Mouse (Mus musculus) heart, adult 2 months (tissue): ENCODE measurements at regions not wholly inside any gene's neighbourhood (a gene's known extent, or its start where the extent isn't known, plus 50 kb on each side); places are given as distances from the start of the nearest gene placed in this dataset.

Source experiments
- DNase-seq, 2 experiments: peaks; one replicate each; pipeline ENCODE4 v3.0.0; 2021
- H3K27ac ChIP-seq: fragments of 200-600 bp; 2 replicates; pipeline ENCODE4 v1.8.1; 2022
- H3K27me3 ChIP-seq: fragments of 200-500 bp; 2 replicates; pipeline ENCODE4 v1.6.1; 2012; ENCODE audit warnings: mild to moderate bottlenecking, low read length, inconsistent platforms, mixed read lengths; ENCODE audit not compliant: control insufficient read depth, insufficient read depth
- H3K36me3 ChIP-seq: fragments of 200-500 bp; 2 replicates; pipeline ENCODE4 v1.6.1; 2012; ENCODE audit warnings: low read length, inconsistent platforms; ENCODE audit not compliant: control insufficient read depth, insufficient read depth
- H3K4me1 ChIP-seq: fragments of 200-500 bp; 2 replicates; pipeline ENCODE4 v1.6.1; 2011; ENCODE audit warnings: low read length; ENCODE audit not compliant: control insufficient read depth, insufficient read depth
- H3K4me3 ChIP-seq: fragments of 200-600 bp; 2 replicates; pipeline ENCODE4 v1.8.1; 2022
- H3K79me2 ChIP-seq: fragments of 200-500 bp; replicated peaks from 2 replicates; pipeline ENCODE4 v1.6.1; 2012; ENCODE audit warnings: mild to moderate bottlenecking, inconsistent platforms, low read length, moderate library complexity, mixed read lengths; ENCODE audit not compliant: control insufficient read depth, insufficient read depth
- H3K9ac ChIP-seq: fragments of 200-500 bp; 2 replicates; pipeline ENCODE4 v1.6.1; 2012; ENCODE audit warnings: low read depth, mild to moderate bottlenecking, control low read depth, inconsistent platforms, low read length, mixed read lengths
- CTCF ChIP-seq: fragments of 200-600 bp; IDR thresholded peaks from 2 replicates; pipeline ENCODE4 v1.8.1; 2022; ENCODE audit warnings: antibody characterized with exemption, mild to moderate bottlenecking, moderate library complexity
- EP300 ChIP-seq: fragments of 200-500 bp; IDR thresholded peaks from 2 replicates; pipeline ENCODE4 v1.6.1; 2011; ENCODE audit warnings: low read depth, low read length, control low read depth; ENCODE audit not compliant: insufficient read depth
- POLR2A ChIP-seq: fragments of 200-500 bp; IDR thresholded peaks from 2 replicates; pipeline ENCODE4 v1.6.1; 2011; ENCODE audit warnings: mild to moderate bottlenecking, low read depth, low read length, control low read depth; ENCODE audit not compliant: insufficient read depth
- WGBS: fragments of 180-500 bp; shearing (Covaris S2); methylation state at CpG from one replicate; pipeline ENCODE4 v1.1.7; 2018; 5-methylcytosine and 5-hydroxymethylcytosine counted together
- intact Hi-C: fragments of 180-260 bp; cut with DNase I; formaldehyde crosslinking; loops from one replicate; pipeline ENCODE4 v1.15.1; 2025

DNA sequence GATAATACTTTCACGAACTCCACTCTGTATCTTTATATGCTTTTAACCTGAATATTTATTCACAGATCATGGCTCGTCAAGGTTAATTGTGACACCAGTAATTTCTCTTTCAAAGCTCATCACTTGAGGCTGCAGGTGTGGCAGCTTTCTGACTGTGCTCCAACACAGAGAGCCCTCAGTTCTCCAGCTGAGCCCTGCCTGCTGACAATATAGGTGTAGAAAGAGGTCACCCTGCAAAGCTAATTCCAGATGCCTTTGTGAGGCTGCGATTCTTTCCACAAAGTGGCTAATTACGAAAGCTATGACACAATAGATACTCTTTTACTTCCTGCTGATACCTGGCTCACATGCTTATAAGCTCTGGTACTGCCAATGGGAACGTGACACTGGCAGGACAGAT lies 64.0 kb downstream of the Slitrk5 start:
- intact Hi-C loops: no loop called here
- Histone ChIP-seq H3K27me3 (no peaks in the 10 kb centered on the region), H3K27ac (no peak overlapping the region), H3K4me1 (no peaks in the 10 kb centered on the region), H3K79me2 (no peaks in the 10 kb centered on the region), H3K36me3 (no peaks in the 10 kb centered on the region), H3K9ac (no peak overlapping the region), H3K4me3 (no peak overlapping the region)
- WGBS: 63% methylated on average over 5 of the region's 5 CpGs
- no peak for DNase-seq
- TF ChIP-seq EP300: no peak
- no peak for TF ChIP-seq CTCF
- TF ChIP-seq POLR2A: no peak

DNA sequence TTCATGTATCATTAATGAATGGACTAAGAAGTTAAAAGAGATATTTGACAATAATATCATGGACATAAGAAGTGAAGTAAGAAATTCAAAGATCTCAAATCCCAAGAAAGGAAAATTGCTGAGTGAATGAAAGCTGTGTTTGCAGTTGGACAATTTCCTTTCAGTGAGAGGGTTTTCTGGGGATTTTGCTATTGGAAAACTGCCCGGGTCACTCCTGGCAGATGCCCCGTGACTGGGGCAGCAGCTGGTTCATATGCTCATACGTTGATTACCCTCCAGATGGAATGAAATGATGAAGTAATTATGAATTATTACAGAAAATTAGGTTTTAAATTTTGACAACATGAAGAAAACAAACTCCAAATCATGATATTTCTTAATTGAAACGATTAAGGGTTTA lies 88.7 kb downstream of the Slitrk5 start:
- no peaks in the 10 kb centered on the region for H3K27me3 ChIP-seq
- no peak overlapping the region for H3K27ac ChIP-seq
- no peak overlapping the region for H3K9ac ChIP-seq
- DNase-seq: no peak
- intact Hi-C loops: no loop called here
- 62% methylated on average over 4 of the region's 4 CpGs for WGBS
- no peak overlapping the region for H3K4me3 ChIP-seq
- H3K4me1 ChIP-seq: no peaks in the 10 kb centered on the region
- H3K36me3 ChIP-seq: no peaks in the 10 kb centered on the region
- TF ChIP-seq CTCF: no peak
- no peak for TF ChIP-seq POLR2A
- TF ChIP-seq EP300: no peak
- no peaks in the 10 kb centered on the region for H3K79me2 ChIP-seq

GRCm38 (mm10) chr14:111778152-111778551 lies 103.3 kb downstream of the Slitrk5 start:
- H3K4me3 ChIP-seq: no peak overlapping the region
- no peak overlapping the region for H3K27ac ChIP-seq
- no peak overlapping the region for H3K9ac ChIP-seq
- intact Hi-C loops: no loop called here
- DNase-seq: no peak
- no peaks in the 10 kb centered on the region for H3K27me3 ChIP-seq
- 46% methylated on average over 1 of the region's 1 CpGs for WGBS
- H3K4me1 ChIP-seq: no peaks in the 10 kb centered on the region
- H3K79me2 ChIP-seq: no peaks in the 10 kb centered on the region
- no peak for TF ChIP-seq EP300
- no peak for TF ChIP-seq POLR2A
- TF ChIP-seq CTCF: peak; percentile 35
- H3K36me3 ChIP-seq: no peaks in the 10 kb centered on the region

GRCm38 (mm10) chr14:111808025-111808424 lies 133.1 kb downstream of the Slitrk5 start:
- H3K36me3 ChIP-seq: no peaks in the 10 kb centered on the region
- no peaks in the 10 kb centered on the region for H3K4me1 ChIP-seq
- H3K27ac ChIP-seq: no peak overlapping the region
- H3K9ac ChIP-seq: no peak overlapping the region
- intact Hi-C loops: no loop called here
- no peak for TF ChIP-seq EP300
- no peak for TF ChIP-seq POLR2A
- TF ChIP-seq CTCF: no peak
- DNase-seq: no peak
- no peaks in the 10 kb centered on the region for H3K79me2 ChIP-seq
- H3K4me3 ChIP-seq: no peak overlapping the region
- H3K27me3 ChIP-seq: no peaks in the 10 kb centered on the region
- 63% methylated on average over 1 of the region's 1 CpGs for WGBS

- no peak for DNase-seq
- intact Hi-C loops: no loop called here
- WGBS: 50% methylated on average over 1 of the region's 1 CpGs
- TF ChIP-seq EP300 (no peak), CTCF (no peak), POLR2A (no peak)
- Histone ChIP-seq H3K27ac (no peak overlapping the region), H3K4me1 (no peaks in the 10 kb centered on the region), H3K36me3 (no peaks in the 10 kb centered on the region), H3K27me3 (no peaks in the 10 kb centered on the region), H3K79me2 (no peaks in the 10 kb centered on the region), H3K9ac (no peak overlapping the region), H3K4me3 (no peak overlapping the region)
Measured at GRCm38 (mm10) chr14:111809871-111810270, 135.0 kb downstream of the Slitrk5 start.

- Histone ChIP-seq H3K36me3 (no peaks in the 10 kb centered on the region), H3K79me2 (no peaks in the 10 kb centered on the region), H3K27ac (no peak overlapping the region), H3K4me3 (no peak overlapping the region), H3K27me3 (no peaks in the 10 kb centered on the region), H3K9ac (no peak overlapping the region), H3K4me1 (no peaks in the 10 kb centered on the region)
- no peak for DNase-seq
- no peak for TF ChIP-seq POLR2A
- TF ChIP-seq CTCF: no peak
- TF ChIP-seq EP300: no peak
- intact Hi-C loops: no loop called here
- 49% methylated on average over 2 of the region's 2 CpGs for WGBS
Measured at GRCm38 (mm10) chr14:111822047-111822730, 147.3 kb downstream of the Slitrk5 start.
